19 mouse cellular contexts compared by ENCODE assay signal in genomic region chr4:65638231-65638630, GRCm38 (mm10).
"Had no signal": no experiment of that assay in that cellular context is flagged by ENCODE, and none has a peak within 500 bp of the region (broad histone marks: within the 10 kb centered on the region; RNA-seq: fewer than 3 reads in every experiment).

No protein-coding gene starts in this region.

- H3K9me3 ChIP-seq: limb, embryonic 15.5 days; lung, embryonic 15.5 days; midbrain, embryonic 10.5 days; midbrain, embryonic 13.5 days had no signal

- ATAC-seq: liver, postnatal 0 days; midbrain, embryonic 13.5 days had no signal

- H3K36me3 ChIP-seq: limb, embryonic 15.5 days; lung, embryonic 15.5 days; midbrain, embryonic 10.5 days; midbrain, embryonic 13.5 days had no signal

- H3K27me3 ChIP-seq: limb, embryonic 15.5 days; lung, embryonic 15.5 days; megakaryocyte, embryonic 14.5 days; midbrain, embryonic 13.5 days had no signal

- H3K27ac ChIP-seq: layer of hippocampus, adult 2 months; limb, embryonic 15.5 days; liver, embryonic 14.5 days; lung, embryonic 15.5 days; midbrain, embryonic 10.5 days; midbrain, embryonic 13.5 days had no signal

- H3K4me3 ChIP-seq: layer of hippocampus, adult 2 months; limb, embryonic 15.5 days; lung, embryonic 15.5 days; megakaryocyte, embryonic 14.5 days; midbrain, embryonic 10.5 days; midbrain, embryonic 13.5 days had no signal

- DNase-seq: kidney, adult 18-20 months; kidney, adult 9 months; kidney, postnatal 14 days; kidney, postnatal 4 days; layer of hippocampus, adult 9-11 months; liver, postnatal 0 days; lung, postnatal 10 days; lung, postnatal 36 days; right cerebral cortex, postnatal 25 days; thymus, adult 18-20 months; thymus, postnatal 36 days had no signal

- H3K4me2 ChIP-seq: limb, embryonic 15.5 days; liver, embryonic 11.5 days; lung, embryonic 15.5 days; midbrain, embryonic 13.5 days had no signal

- H3K4me1 ChIP-seq: limb, embryonic 15.5 days; lung, embryonic 15.5 days; megakaryocyte, embryonic 14.5 days; midbrain, embryonic 10.5 days; midbrain, embryonic 13.5 days had no signal

- H3K9ac ChIP-seq: limb, embryonic 15.5 days; liver, embryonic 14.5 days; liver, postnatal 0 days; lung, embryonic 15.5 days; midbrain, embryonic 13.5 days had no signal
